Mouse (Mus musculus) midbrain, embryonic 11.5 days (tissue): Measurements from ENCODE around the gene Galnt2. TPM values are rescaled to one million over a fixed set of nuclear protein-coding genes. Genes with fewer than 3 reads are reported as not detected.

Experiments
- ATAC-seq: fragments of 200-750 bp; cut with Nextera tagmentation; 2 replicates; pipeline ENCODE4 v1.8.0; 2017; ENCODE audit warnings: moderate TSS enrichment, moderate library complexity; ENCODE audit not compliant: low FRiP score
- DNase-seq: peaks from one replicate; pipeline ENCODE4 v3.0.0; 2015; ENCODE audit warnings: low spot score; ENCODE audit errors: missing footprints
- H3K27ac ChIP-seq: fragments of 300-500 bp; sonication (generic); 2 replicates; pipeline ENCODE4 v1.5.1; 2014; ENCODE audit warnings: low read depth, low read length
- H3K27me3 ChIP-seq: fragments of 300-500 bp; sonication (generic); 2 replicates; pipeline ENCODE4 v1.6.1; 2014; ENCODE audit warnings: mild to moderate bottlenecking, low read length, moderate library complexity, mixed read lengths; ENCODE audit not compliant: control insufficient read depth, insufficient read depth
- H3K36me3 ChIP-seq: fragments of 300-500 bp; sonication (generic); 2 replicates; pipeline ENCODE4 v1.6.1; 2014; ENCODE audit warnings: mild to moderate bottlenecking, low read length, moderate library complexity, mixed read lengths; ENCODE audit not compliant: control insufficient read depth, insufficient read depth
- H3K4me1 ChIP-seq: fragments of 300-500 bp; sonication (generic); 2 replicates; pipeline ENCODE4 v1.6.1; 2014; ENCODE audit warnings: low read length; ENCODE audit not compliant: control insufficient read depth, insufficient read depth
- H3K4me2 ChIP-seq: fragments of 300-500 bp; sonication (generic); 2 replicates; pipeline ENCODE4 v1.6.1; 2014; ENCODE audit warnings: mild to moderate bottlenecking, moderate library complexity
- H3K4me3 ChIP-seq: fragments of 300-500 bp; sonication (generic); 2 replicates; pipeline ENCODE4 v1.5.1; 2014; ENCODE audit warnings: low read depth, low read length
- H3K9ac ChIP-seq: fragments of 300-500 bp; sonication (generic); 2 replicates; pipeline ENCODE4 v1.6.1; 2014; ENCODE audit warnings: low read length
- H3K9me3 ChIP-seq: fragments of 300-500 bp; sonication (generic); 2 replicates; pipeline ENCODE4 v1.6.1; 2016; ENCODE audit warnings: low read length; ENCODE audit not compliant: control insufficient read depth
- WGBS: fragments of 180-500 bp; shearing (Covaris S2); extraction: QIAGEN DNeasy Blood & Tissue Kit; methylation state at CpG from one replicate; pipeline ENCODE4 v1.1.7; 2014; 5-methylcytosine and 5-hydroxymethylcytosine counted together
- polyA plus RNA-seq: library from polyadenylated mRNA; unstranded; fragments of >200 nt; fragmentation: Nextera tagmentation; extraction: Ambion mirVana; gene quantifications from 2 replicates; pipeline ENCODE4 v1.2.1, GENCODE M21; 2014

Gene Galnt2
- polyA plus RNA-seq, 1 experiment from 2014 or later = 76.6 TPM

DNA sequence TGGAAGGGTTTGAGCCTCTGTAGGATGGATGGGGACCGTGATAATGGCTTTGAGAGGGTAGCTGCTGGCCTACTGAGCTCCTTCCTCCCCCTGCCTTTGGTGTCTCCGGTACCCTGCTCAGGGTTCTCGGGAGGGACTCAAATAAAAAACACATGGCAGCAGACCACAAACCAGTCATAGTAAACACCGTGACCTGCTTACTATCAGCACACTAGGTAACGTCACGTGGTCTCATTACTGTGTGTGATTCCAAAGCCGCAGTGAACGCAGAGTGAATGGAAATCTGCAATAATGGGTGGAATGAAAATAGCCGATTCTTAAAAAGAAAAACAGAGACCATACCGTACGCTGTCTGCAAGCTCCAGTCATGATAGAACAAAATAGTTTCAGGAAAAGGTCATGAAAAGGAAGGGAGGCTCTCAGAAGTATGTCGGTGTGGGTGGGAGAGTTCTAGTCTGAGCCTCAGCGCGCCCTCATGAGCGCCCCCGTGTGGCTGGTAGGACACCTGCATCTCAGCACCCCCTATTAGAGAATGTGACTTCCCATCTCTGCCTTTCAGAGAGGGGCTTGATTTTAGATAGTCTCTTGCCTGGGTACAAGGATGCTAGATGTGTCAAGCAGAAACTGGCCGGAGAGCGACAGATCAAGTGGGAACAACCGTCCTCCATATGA, 115.8 kb downstream of the Galnt2 start:
- ATAC-seq = peak; percentile 62

DNA sequence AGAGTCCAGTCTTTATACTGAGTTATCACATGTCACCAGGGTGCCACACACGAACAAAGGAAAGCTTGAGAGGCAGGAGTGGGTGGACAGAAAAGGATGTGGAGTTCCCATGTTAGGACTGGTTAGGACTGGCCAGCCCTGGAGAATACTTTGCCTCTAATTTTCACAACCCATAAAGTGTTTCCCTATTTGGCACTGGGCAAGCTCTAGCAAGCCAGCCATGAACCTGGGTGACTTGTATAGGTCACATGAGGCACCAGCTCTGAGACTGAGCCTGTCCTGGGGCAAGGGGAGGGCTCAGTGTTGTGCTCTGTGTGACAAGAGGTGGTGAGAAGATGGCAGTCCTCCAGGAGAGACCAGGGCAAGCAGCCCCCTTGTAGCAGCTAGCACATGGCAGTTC, 116.9 kb downstream of the Galnt2 start:
- H3K4me2 ChIP-seq = no peak overlapping the region
- WGBS = 67% methylated on average over 1 of the region's 1 CpGs
- no peak for ATAC-seq
- H3K4me1 ChIP-seq = no peaks in the 10 kb centered on the region
- H3K9ac ChIP-seq = no peak overlapping the region
- no peak overlapping the region for H3K27ac ChIP-seq
- no peaks in the 10 kb centered on the region for H3K27me3 ChIP-seq
- H3K4me3 ChIP-seq = no peak overlapping the region
- H3K9me3 ChIP-seq = no peaks in the 10 kb centered on the region
- no peak for DNase-seq
- peaks cover 8% of the 10 kb centered on the region; the same call in 1 of the 2 replicates for H3K36me3 ChIP-seq

More for the DNA sequence above, 115.8 kb downstream of the Galnt2 start:
- DNase-seq = peak; percentile 96
- no peak overlapping the region for H3K4me3 ChIP-seq
- peaks cover 9% of the 10 kb centered on the region; the same call in 1 of the 2 replicates for H3K36me3 ChIP-seq
- no peaks in the 10 kb centered on the region for H3K27me3 ChIP-seq
- H3K9ac ChIP-seq = no peak overlapping the region
- WGBS = 49% methylated on average over 19 of the region's 19 CpGs
- H3K4me1 ChIP-seq = no peaks in the 10 kb centered on the region
- H3K9me3 ChIP-seq = no peaks in the 10 kb centered on the region
- H3K4me2 ChIP-seq = no peak overlapping the region
- H3K27ac ChIP-seq = no peak overlapping the region

DNA sequence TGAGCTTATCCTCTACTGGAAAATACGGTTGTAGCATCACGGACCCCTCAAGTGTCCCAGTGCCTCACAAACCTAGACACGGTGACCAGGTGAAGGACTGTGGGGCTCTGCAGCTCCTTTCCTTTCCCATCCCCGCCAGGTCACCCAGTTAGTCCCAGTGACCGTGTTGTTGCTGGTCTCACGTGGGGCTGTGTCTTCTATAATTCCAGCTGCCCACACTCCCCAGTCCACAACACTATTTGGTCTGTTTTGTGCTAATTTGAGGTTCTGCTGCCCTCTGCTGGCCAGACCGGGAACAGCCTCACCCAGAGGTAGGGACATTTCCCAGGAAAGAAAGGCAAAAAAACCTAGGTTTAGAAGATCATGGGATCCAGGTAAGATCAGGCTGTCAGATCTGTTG, 118.5 kb downstream of the Galnt2 start:
- Histone ChIP-seq H3K4me2 (no peak overlapping the region), H3K4me3 (no peak overlapping the region), H3K9ac (no peak overlapping the region), H3K36me3 (0 out of 2 replicates have a peak, but pooled peaks cover 4% of the 10 kb centered on the region), H3K27ac (no peak overlapping the region), H3K9me3 (no peaks in the 10 kb centered on the region), H3K4me1 (no peaks in the 10 kb centered on the region), H3K27me3 (no peaks in the 10 kb centered on the region)
- peak; percentile 99 for DNase-seq
- 39% methylated on average over 7 of the region's 7 CpGs for WGBS
- ATAC-seq = peak; percentile 49; the same call in 1 of the 2 replicates

- Histone ChIP-seq H3K36me3 (no peaks in the 10 kb centered on the region), H3K4me2 (no peak overlapping the region), H3K27ac (no peak overlapping the region), H3K9ac (no peak overlapping the region), H3K27me3 (no peaks in the 10 kb centered on the region), H3K4me1 (no peaks in the 10 kb centered on the region), H3K4me3 (no peak overlapping the region), H3K9me3 (no peaks in the 10 kb centered on the region)
- WGBS = 66% methylated on average over 5 of the region's 5 CpGs
- DNase-seq (no peak), ATAC-seq (no peak)
Observed at GRCm38 (mm10) chr8:124351636-124352035, 120.4 kb downstream of the Galnt2 start.

- H3K27me3 ChIP-seq = no peaks in the 10 kb centered on the region
- DNase-seq (peak; percentile 41), ATAC-seq (no peak)
- no peak overlapping the region for H3K9ac ChIP-seq
- H3K4me2 ChIP-seq = no peak overlapping the region
- no peaks in the 10 kb centered on the region for H3K4me1 ChIP-seq
- 76% methylated on average over 3 of the region's 3 CpGs for WGBS
- no peaks in the 10 kb centered on the region; the same call in 1 of the 2 replicates for H3K9me3 ChIP-seq
- H3K4me3 ChIP-seq = no peak overlapping the region
- H3K36me3 ChIP-seq = no peaks in the 10 kb centered on the region
- H3K27ac ChIP-seq = no peak overlapping the region
Observed at GRCm38 (mm10) chr8:124360911-124361310, 129.7 kb downstream of the Galnt2 start.

- H3K9ac ChIP-seq = no peak overlapping the region
- no peaks in the 10 kb centered on the region; the same call in 1 of the 2 replicates for H3K9me3 ChIP-seq
- ATAC-seq (no peak), DNase-seq (no peak)
- no peak overlapping the region for H3K4me2 ChIP-seq
- H3K27ac ChIP-seq = no peak overlapping the region
- no peaks in the 10 kb centered on the region for H3K27me3 ChIP-seq
- H3K4me1 ChIP-seq = no peaks in the 10 kb centered on the region
- H3K36me3 ChIP-seq = no peaks in the 10 kb centered on the region
- 81% methylated on average over 11 of the region's 11 CpGs for WGBS
- no peak overlapping the region for H3K4me3 ChIP-seq
Observed at GRCm38 (mm10) chr8:124361773-124362427, 130.7 kb downstream of the Galnt2 start.

DNA sequence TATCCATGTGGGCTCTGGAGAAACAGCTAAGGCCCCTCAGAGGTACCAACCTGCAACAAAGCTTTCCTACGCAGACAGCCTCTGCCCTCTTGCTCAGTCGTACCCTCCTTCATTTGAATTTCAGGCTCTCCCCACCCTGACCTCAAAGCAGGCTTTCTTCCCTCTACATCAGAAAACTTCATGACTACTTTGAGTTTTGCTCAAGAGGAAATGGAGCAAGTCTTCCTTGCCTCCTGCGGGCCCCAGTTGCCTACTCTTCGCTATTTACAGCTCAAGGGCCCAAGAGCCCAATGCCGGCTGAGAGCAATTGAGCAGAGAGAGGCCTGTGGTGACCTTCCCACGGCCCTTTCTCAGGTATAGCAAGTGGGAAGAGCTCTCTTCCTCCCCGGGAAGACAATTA, 131.4 kb downstream of the Galnt2 start:
- Histone ChIP-seq H3K4me2 (no peak overlapping the region), H3K4me1 (no peaks in the 10 kb centered on the region), H3K27me3 (no peaks in the 10 kb centered on the region), H3K36me3 (no peaks in the 10 kb centered on the region), H3K9me3 (no peaks in the 10 kb centered on the region; the same call in 1 of the 2 replicates), H3K9ac (no peak overlapping the region), H3K27ac (no peak overlapping the region), H3K4me3 (no peak overlapping the region)
- no peak for DNase-seq
- 87% methylated on average over 7 of the region's 7 CpGs for WGBS
- no peak for ATAC-seq

DNA sequence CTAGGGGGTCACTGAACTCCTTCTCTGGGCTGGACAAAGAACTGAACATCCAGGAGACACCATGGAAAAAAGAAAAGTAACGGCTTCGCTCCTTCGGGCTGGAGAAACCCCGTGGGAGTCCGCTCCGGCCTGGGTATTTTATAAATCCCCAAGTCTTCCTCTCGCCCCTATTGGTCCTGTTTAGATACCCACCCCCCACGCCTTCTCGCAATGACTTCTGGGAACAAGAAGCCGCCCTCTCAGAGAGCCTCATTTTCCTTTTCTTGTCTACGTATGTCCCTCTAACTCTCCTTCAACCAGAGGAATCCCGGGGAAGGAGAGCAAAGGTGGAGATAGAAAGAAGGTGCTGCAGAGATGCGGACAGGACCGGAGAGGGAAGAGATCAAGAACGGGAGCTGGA, 132.1 kb downstream of the Galnt2 start:
- H3K4me3 ChIP-seq = no peak overlapping the region
- ATAC-seq (no peak), DNase-seq (no peak)
- H3K9me3 ChIP-seq = no peaks in the 10 kb centered on the region; the same call in 1 of the 2 replicates
- H3K4me1 ChIP-seq = no peaks in the 10 kb centered on the region
- H3K4me2 ChIP-seq = no peak overlapping the region
- no peaks in the 10 kb centered on the region for H3K27me3 ChIP-seq
- no peak overlapping the region for H3K9ac ChIP-seq
- WGBS = 92% methylated on average over 15 of the region's 15 CpGs
- no peak overlapping the region for H3K27ac ChIP-seq
- no peaks in the 10 kb centered on the region for H3K36me3 ChIP-seq

DNA sequence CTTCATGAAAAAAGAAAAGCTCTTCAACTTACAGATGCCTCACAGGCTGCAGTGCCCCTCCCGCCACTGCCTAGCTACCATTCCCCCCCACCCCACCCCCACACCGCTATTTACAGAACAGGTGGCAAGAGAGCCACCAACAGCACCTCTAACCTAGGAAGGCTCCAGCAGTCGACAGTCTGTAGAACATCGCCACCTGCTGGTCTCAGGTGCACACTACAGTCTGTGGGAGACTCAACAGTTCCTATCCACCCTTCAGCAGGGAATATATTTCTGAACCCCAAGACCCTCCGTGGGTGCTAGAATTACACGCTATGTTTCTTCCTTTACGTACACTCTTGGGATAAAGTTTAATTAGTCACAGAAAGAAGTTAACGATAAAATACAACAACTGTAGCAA, 137.0 kb downstream of the Galnt2 start:
- 15% methylated on average over 8 of the region's 8 CpGs for WGBS
- no peak for ATAC-seq
- no peak overlapping the region for H3K4me3 ChIP-seq
- H3K27me3 ChIP-seq = no peaks in the 10 kb centered on the region
- H3K9me3 ChIP-seq = no peaks in the 10 kb centered on the region
- H3K36me3 ChIP-seq = no peaks in the 10 kb centered on the region
- H3K4me1 ChIP-seq = no peaks in the 10 kb centered on the region
- no peak overlapping the region for H3K9ac ChIP-seq
- no peak overlapping the region for H3K27ac ChIP-seq
- DNase-seq = peak; percentile 97
- H3K4me2 ChIP-seq = no peak overlapping the region
